In genomic region chr17:31060196-31060587, GRCm38 (mm10) we compare ENCODE assay signal across 9 mouse cellular contexts. TPM values are rescaled to one million over a fixed set of nuclear protein-coding genes. Genes with fewer than 3 reads are reported as not detected.
DNase-seq lines count a peak whose midpoint lies in the region; ATAC-seq and TF ChIP-seq lines count a peak whose summit lies in the region.
"Had no signal": no experiment of that assay in that cellular context is flagged by ENCODE, and none has a peak within 500 bp of the region (broad histone marks: within the 10 kb centered on the region; RNA-seq: fewer than 3 reads in every experiment).

No protein-coding gene starts in this region.

- DNase-seq in heart, adult 2 months, result no peak
- DNase-seq in heart, adult 9 months (ENCODE audit: low spot score in 2 of 2), result no peak
- no peak for DNase-seq in limb, embryonic 10.5 days (ENCODE audit: low spot score)
- DNase-seq in heart, postnatal 0 days (ENCODE audit: low spot score), result peak; percentile 10
- DNase-seq in frontal cortex, adult 2 months (ENCODE audit: extremely low spot score in 1 of 2, low spot score in 1 of 2), result no peak
- no peak for DNase-seq in gastrocnemius, postnatal 14 days

- H3K4me2 ChIP-seq in limb, embryonic 13.5 days (replicated peaks), result no peak overlapping the region
- H3K4me2 ChIP-seq in heart, postnatal 0 days (ENCODE audit: low read depth, low read length), result peak overlapping the region; percentile 44
- H3K4me2 ChIP-seq in midbrain, embryonic 15.5 days, result peak overlapping the region; percentile 81; the same call in 1 of the 2 replicates

- ATAC-seq in limb, embryonic 13.5 days (ENCODE audit: low FRiP score, low read depth), result no peak
- ATAC-seq in heart, postnatal 0 days (ENCODE audit: insufficient read depth, low read depth), result no peak
- ATAC-seq in midbrain, embryonic 15.5 days (replicated peaks), result no peak

- H3K79me2 ChIP-seq in heart, adult 2 months (replicated peaks; ENCODE audit: control insufficient read depth, insufficient read depth, low read length), result no peaks in the 10 kb centered on the region

- no peak overlapping the region for H3K9ac ChIP-seq in heart, adult 2 months (ENCODE audit: low read depth, low read length)
- no peak overlapping the region for H3K9ac ChIP-seq in limb, embryonic 13.5 days
- no peak overlapping the region for H3K9ac ChIP-seq in heart, postnatal 0 days (replicated peaks; ENCODE audit: low read depth, low read length)
- no peak overlapping the region; the same call in 1 of the 2 replicates for H3K9ac ChIP-seq in midbrain, embryonic 15.5 days

- WGBS in heart, adult 2 months, result 38% methylated on average over 4 of the region's 4 CpGs
- WGBS in limb, embryonic 13.5 days, result 38% methylated on average over 4 of the region's 4 CpGs
- 62% methylated on average over 4 of the region's 4 CpGs for WGBS in limb, embryonic 10.5 days
- 60% methylated on average over 4 of the region's 4 CpGs for WGBS in heart, postnatal 0 days
- 61% methylated on average over 4 of the region's 4 CpGs for WGBS in midbrain, embryonic 15.5 days

- H3K36me3 ChIP-seq in heart, adult 2 months (ENCODE audit: control insufficient read depth, insufficient read depth, low read length), result peaks cover 2% of the 10 kb centered on the region; the same call in 1 of the 2 replicates
- H3K36me3 ChIP-seq in limb, embryonic 13.5 days, result no peaks in the 10 kb centered on the region
- no peaks in the 10 kb centered on the region for H3K36me3 ChIP-seq in limb, embryonic 10.5 days
- no peaks in the 10 kb centered on the region for H3K36me3 ChIP-seq in heart, postnatal 0 days (replicated peaks; ENCODE audit: control insufficient read depth, insufficient read depth, low read length)
- H3K36me3 ChIP-seq in midbrain, embryonic 15.5 days (replicated peaks), result no peaks in the 10 kb centered on the region; the same call in 1 of the 2 replicates

- peak overlapping the region; percentile 64 for H3K27ac ChIP-seq in heart, adult 2 months
- 0 out of 2 replicates have a peak overlapping the region, but pooled peaks have one; percentile 22 for H3K27ac ChIP-seq in limb, embryonic 13.5 days
- no peak overlapping the region for H3K27ac ChIP-seq in limb, embryonic 10.5 days
- peak overlapping the region; percentile 75 for H3K27ac ChIP-seq in heart, postnatal 0 days (ENCODE audit: low read depth)
- 0 out of 2 replicates have a peak overlapping the region, but pooled peaks have one; percentile 17 for H3K27ac ChIP-seq in midbrain, embryonic 15.5 days

- intact Hi-C loops in heart, adult 2 months (cut with DNase I), result loop anchor here (1.0 to 2.0 kb wide), 2 partner anchors 19 to 41 kb away; no protein-coding TSS in a partner anchor
- intact Hi-C loops in gastrocnemius, postnatal 14 days (cut with DNase I; ENCODE audit: low total_unique reads), result no loop called here

- no peak for TF ChIP-seq POLR2A in heart, adult 2 months (IDR thresholded peaks at IDR 0.05; ENCODE audit: insufficient read depth, low read depth, low read length)

- no peaks in the 10 kb centered on the region for H3K27me3 ChIP-seq in heart, adult 2 months (ENCODE audit: control insufficient read depth, insufficient read depth, low read length)
- peaks cover 52% of the 10 kb centered on the region for H3K27me3 ChIP-seq in limb, embryonic 13.5 days
- H3K27me3 ChIP-seq in limb, embryonic 10.5 days (ENCODE audit: low read depth, poor library complexity, severe bottlenecking), result peaks cover 65% of the 10 kb centered on the region
- no peaks in the 10 kb centered on the region for H3K27me3 ChIP-seq in heart, postnatal 0 days (ENCODE audit: control insufficient read depth, insufficient read depth, low read length)
- H3K27me3 ChIP-seq in midbrain, embryonic 15.5 days (replicated peaks), result no peaks in the 10 kb centered on the region

- H3K4me3 ChIP-seq in heart, adult 2 months, result no peak overlapping the region
- no peak overlapping the region for H3K4me3 ChIP-seq in limb, embryonic 13.5 days
- no peak overlapping the region for H3K4me3 ChIP-seq in limb, embryonic 10.5 days
- H3K4me3 ChIP-seq in heart, postnatal 0 days (ENCODE audit: low read depth, low read length), result no peak overlapping the region
- no peak overlapping the region for H3K4me3 ChIP-seq in midbrain, embryonic 15.5 days
- H3K4me3 ChIP-seq: erythroblast, embryonic 14.5 days had no signal

- no peak for TF ChIP-seq EP300 in heart, adult 2 months (IDR thresholded peaks at IDR 0.05; ENCODE audit: insufficient read depth, low read depth, low read length)
- no peak for TF ChIP-seq EP300 in heart, postnatal 0 days (IDR thresholded peaks at IDR 0.05; ENCODE audit: low read depth)

- no peaks in the 10 kb centered on the region for H3K9me3 ChIP-seq in limb, embryonic 13.5 days
- H3K9me3 ChIP-seq in limb, embryonic 10.5 days (replicated peaks), result no peaks in the 10 kb centered on the region
- H3K9me3 ChIP-seq in heart, postnatal 0 days (replicated peaks; ENCODE audit: control insufficient read depth, low read length), result no peaks in the 10 kb centered on the region
- no peaks in the 10 kb centered on the region for H3K9me3 ChIP-seq in midbrain, embryonic 15.5 days

- TF ChIP-seq CTCF in heart, adult 2 months (IDR thresholded peaks at IDR 0.05), result no peak
- no peak for TF ChIP-seq CTCF in heart, postnatal 0 days (IDR thresholded peaks at IDR 0.05; ENCODE audit: low read depth)

- H3K4me1 ChIP-seq in heart, adult 2 months (ENCODE audit: control insufficient read depth, insufficient read depth, low read length), result peaks cover 19% of the 10 kb centered on the region
- peaks cover 29% of the 10 kb centered on the region for H3K4me1 ChIP-seq in limb, embryonic 13.5 days
- H3K4me1 ChIP-seq in limb, embryonic 10.5 days, result peaks cover 39% of the 10 kb centered on the region
- H3K4me1 ChIP-seq in heart, postnatal 0 days (ENCODE audit: control insufficient read depth, insufficient read depth), result peaks cover 22% of the 10 kb centered on the region
- peaks cover 34% of the 10 kb centered on the region for H3K4me1 ChIP-seq in midbrain, embryonic 15.5 days

RNA-seq across cellular contexts. Expression of gene Abcg1, which starts 2.7 kb away (rescaled TPM):
- total RNA-seq in heart, adult 2 months (2021), result 1 to 10 TPM; 7.0 to 7.2 TPM
- 2.9 and 3.0 TPM in 2 replicates for polyA plus RNA-seq in heart, adult 2 months (2012; rRNA removed)
- 9.0 and 9.2 TPM in 2 replicates for polyA plus RNA-seq in limb, embryonic 13.5 days (2015; fragmentation: Nextera tagmentation; extraction: Ambion mirVana)
- 4.1 and 5.0 TPM in 2 replicates for polyA plus RNA-seq in limb, embryonic 10.5 days (2016; fragmentation: Nextera tagmentation; extraction: Ambion mirVana)
- total RNA-seq in heart, postnatal 0 days (2014; rRNA removed; ENCODE audit: low replicate concordance), result 11.3 and 13.5 TPM in 2 replicates
- 9.6 and 10.1 TPM in 2 replicates for polyA plus RNA-seq in heart, postnatal 0 days (2015; fragmentation: Nextera tagmentation; extraction: Ambion mirVana)
- polyA plus RNA-seq in midbrain, embryonic 15.5 days (2015; fragmentation: Nextera tagmentation; extraction: Ambion mirVana), result 22.6 and 23.8 TPM in 2 replicates
- 29.5 and 29.6 TPM in 2 replicates for polyA plus RNA-seq in frontal cortex, adult 2 months (2012; rRNA removed)
- 1 to 10 TPM; 4.9 to 6.6 TPM for total RNA-seq in gastrocnemius, postnatal 14 days (2021)
